Mouse (Mus musculus) cortical plate, adult 2 months (tissue): ENCODE results near the gene Dph1. TPM values are rescaled to one million over a fixed set of nuclear protein-coding genes. Genes with fewer than 3 reads are reported as not detected.

Experiments used
- H3K27ac ChIP-seq: fragments of 200-500 bp; 2 replicates; pipeline ENCODE4 v1.5.1; 2012; ENCODE audit warnings: low read length, control low read depth, inconsistent platforms; ENCODE audit not compliant: insufficient read depth
- H3K4me1 ChIP-seq: fragments of 200-500 bp; 2 replicates; pipeline ENCODE4 v1.6.1; 2011; ENCODE audit warnings: low read length; ENCODE audit not compliant: control insufficient read depth, insufficient read depth
- H3K4me3 ChIP-seq: fragments of 200-500 bp; 2 replicates; pipeline ENCODE4 v1.5.1; 2011; ENCODE audit warnings: mild to moderate bottlenecking, low read length, control low read depth; ENCODE audit not compliant: insufficient read depth
- CTCF ChIP-seq: fragments of 200-500 bp; IDR thresholded peaks from 2 replicates; pipeline ENCODE4 v1.5.1; 2011; ENCODE audit warnings: mild to moderate bottlenecking, control low read depth, low read length; ENCODE audit not compliant: insufficient read depth; ENCODE audit errors: extremely low read depth
- POLR2A ChIP-seq: fragments of 200-500 bp; IDR thresholded peaks from 2 replicates; pipeline ENCODE4 v1.6.1; 2011; ENCODE audit warnings: mild to moderate bottlenecking, low read length, control low read depth; ENCODE audit not compliant: insufficient read depth; ENCODE audit errors: extremely low read depth
- polyA plus RNA-seq: library from polyadenylated mRNA; depleted of rRNA; stranded (reverse); fragments of >200 nt; gene quantifications from 2 replicates; pipeline ENCODE4 v1.2.3, GENCODE M21; 2012

Dph1 gene
- polyA plus RNA-seq, 1 experiment = 29.1 TPM

DNA sequence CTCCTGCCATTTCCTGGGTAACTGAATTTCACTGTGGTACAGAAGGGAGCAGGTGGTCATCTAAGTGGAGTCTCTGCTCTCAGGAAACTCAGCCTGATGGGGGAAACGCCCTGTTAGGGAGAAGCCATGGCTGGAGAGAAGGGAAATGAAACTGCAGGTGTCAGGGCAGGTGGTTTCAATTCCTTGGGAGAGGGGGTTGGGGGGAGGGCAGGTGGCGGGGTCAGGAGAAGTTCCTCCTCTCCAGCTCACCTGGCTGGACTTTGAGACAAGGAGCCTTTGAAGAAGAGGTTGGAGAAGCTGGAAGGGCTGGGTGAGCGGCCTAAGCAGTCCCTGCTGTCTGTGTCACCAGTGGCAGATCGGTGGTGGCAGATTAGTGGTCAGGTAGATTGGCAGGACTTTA, 15.3 kb upstream of the Dph1 start:
- no peak overlapping the region for H3K27ac ChIP-seq
- TF ChIP-seq POLR2A = no peak
- peaks cover 7% of the 10 kb centered on the region for H3K4me1 ChIP-seq
- H3K4me3 ChIP-seq = no peak overlapping the region

GRCm38 (mm10) chr11:75204472-75204871, 13.4 kb upstream of the Dph1 start:
- Histone ChIP-seq H3K4me1 (peaks cover 9% of the 10 kb centered on the region), H3K27ac (no peak overlapping the region)
- no peak for TF ChIP-seq CTCF
- no peak for TF ChIP-seq POLR2A

GRCm38 (mm10) chr11:75203926-75204325, 12.9 kb upstream of the Dph1 start:
- Histone ChIP-seq H3K27ac (no peak overlapping the region), H3K4me1 (peaks cover 10% of the 10 kb centered on the region), H3K4me3 (no peak overlapping the region)
- no peak for TF ChIP-seq CTCF
- TF ChIP-seq POLR2A = no peak

More at GRCm38 (mm10) chr11:75204472-75204871, 13.4 kb upstream of the Dph1 start:
- H3K4me3 ChIP-seq = no peak overlapping the region

DNA sequence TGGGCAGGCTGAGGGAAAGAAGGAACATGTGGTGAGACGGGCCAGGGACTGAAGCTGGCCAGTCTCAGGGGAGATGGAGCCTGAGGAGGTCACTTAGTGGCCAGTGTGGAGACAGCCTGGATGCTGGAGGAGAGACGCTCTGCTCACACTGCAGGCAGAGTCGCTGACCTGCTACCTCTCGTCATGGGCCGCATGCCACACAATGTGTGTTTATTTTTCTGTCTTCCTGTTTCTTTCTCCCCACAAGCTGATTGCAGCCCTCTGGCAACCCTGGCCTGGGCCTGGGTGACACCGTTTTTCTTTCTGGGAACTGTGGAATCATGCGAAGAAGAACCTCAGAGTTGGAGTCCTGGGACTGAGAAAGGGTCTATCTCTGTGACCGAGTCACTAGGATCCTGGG, 10.7 kb upstream of the Dph1 start:
- no peak overlapping the region for H3K4me3 ChIP-seq
- TF ChIP-seq CTCF = no peak
- H3K4me1 ChIP-seq = peaks cover 10% of the 10 kb centered on the region
- no peak overlapping the region for H3K27ac ChIP-seq

DNA sequence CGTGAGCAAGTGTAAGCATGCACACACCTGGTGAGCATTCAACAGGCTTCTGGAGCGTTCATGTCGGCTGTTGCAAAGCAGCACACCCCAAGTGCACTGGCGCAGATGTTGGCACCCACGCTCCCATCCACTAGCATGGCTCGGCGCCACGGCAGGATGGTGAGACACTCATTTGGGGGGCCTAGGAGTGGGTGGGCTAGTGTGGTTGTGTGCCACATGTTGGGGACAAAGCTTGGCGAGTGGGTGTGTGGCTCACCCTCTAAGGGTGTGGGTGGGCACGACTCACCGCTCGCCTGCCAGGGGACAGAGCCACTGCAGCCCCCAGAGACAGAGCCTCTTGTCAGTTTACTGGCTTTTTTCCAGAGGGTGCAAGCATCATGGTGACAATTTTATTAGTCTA, 9.9 kb upstream of the Dph1 start:
- no peak for TF ChIP-seq CTCF
- TF ChIP-seq POLR2A = no peak
- peaks cover 10% of the 10 kb centered on the region for H3K4me1 ChIP-seq
- no peak overlapping the region for H3K4me3 ChIP-seq
- no peak overlapping the region for H3K27ac ChIP-seq

GRCm38 (mm10) chr11:75199951-75200350, 8.9 kb upstream of the Dph1 start:
- H3K27ac ChIP-seq = no peak overlapping the region; the same call in 1 of the 2 replicates
- H3K4me1 ChIP-seq = peaks cover 8% of the 10 kb centered on the region
- no peak for TF ChIP-seq POLR2A
- no peak for TF ChIP-seq CTCF
- no peak overlapping the region for H3K4me3 ChIP-seq

DNA sequence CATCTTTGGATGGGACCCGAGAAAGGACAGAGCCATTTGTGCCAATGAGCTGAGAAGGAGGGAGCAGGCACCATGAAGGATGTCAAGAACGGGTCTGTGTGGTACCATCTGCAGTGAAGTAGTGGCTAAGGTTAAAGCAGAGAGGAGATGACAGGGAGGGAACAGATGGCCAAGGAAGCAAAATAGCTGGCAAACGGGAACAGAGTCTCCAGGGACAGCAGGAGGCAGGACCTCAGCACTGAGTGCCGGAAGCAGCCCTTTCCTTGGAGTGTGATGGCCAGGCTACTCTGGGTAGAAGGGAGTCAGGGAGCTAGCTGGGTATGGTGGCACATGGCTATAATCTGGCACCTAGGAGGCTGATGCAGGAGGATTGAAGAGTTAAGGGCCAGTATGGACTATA, 7.8 kb upstream of the Dph1 start:
- peaks cover 8% of the 10 kb centered on the region for H3K4me1 ChIP-seq
- TF ChIP-seq POLR2A = no peak
- no peak for TF ChIP-seq CTCF
- H3K27ac ChIP-seq = no peak overlapping the region
- H3K4me3 ChIP-seq = no peak overlapping the region

GRCm38 (mm10) chr11:75197956-75198355, 6.9 kb upstream of the Dph1 start:
- no peak overlapping the region for H3K4me3 ChIP-seq
- TF ChIP-seq POLR2A = no peak
- no peak for TF ChIP-seq CTCF
- no peak overlapping the region for H3K27ac ChIP-seq
- H3K4me1 ChIP-seq = peaks cover 8% of the 10 kb centered on the region

GRCm38 (mm10) chr11:75196131-75196530, 5.1 kb upstream of the Dph1 start:
- Histone ChIP-seq H3K4me1 (peaks cover 7% of the 10 kb centered on the region), H3K27ac (no peak overlapping the region; the same call in 1 of the 2 replicates), H3K4me3 (peak overlapping the region; percentile 74)
- TF ChIP-seq POLR2A (no peak), CTCF (no peak)

DNA sequence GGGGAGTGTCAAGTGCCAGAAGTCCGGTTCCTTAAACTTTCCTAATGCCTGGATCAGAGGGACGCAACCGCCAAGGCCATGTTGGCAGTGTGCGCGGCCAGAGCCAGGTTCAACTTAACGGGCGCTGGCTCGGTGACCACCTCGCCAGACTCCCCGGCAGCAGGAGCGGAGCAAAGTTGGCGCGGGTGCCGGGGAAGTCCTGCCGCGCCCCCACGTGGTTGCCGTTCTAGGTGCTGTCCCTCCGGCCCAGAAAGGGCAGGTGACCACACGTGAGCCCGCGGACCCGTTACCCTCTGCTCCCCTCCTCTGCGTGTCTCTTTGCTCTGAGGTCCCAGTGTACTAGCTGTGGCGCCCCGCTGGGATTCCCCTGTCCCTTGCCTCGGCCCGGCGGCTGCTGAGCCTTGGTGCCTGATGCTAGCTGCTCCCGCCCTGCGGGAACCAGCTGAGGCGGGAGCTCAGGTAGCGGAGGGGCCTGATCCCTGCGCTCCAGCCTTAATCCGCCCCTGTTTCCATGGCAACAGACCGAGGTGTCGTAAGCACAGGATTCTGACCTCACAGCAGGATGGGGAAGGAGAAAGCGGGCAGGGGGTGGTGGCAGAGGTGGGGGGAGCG, 3.9 kb upstream of the Dph1 start:
- peak overlapping the region; percentile 74 for H3K4me3 ChIP-seq
- peaks cover 7% of the 10 kb centered on the region for H3K4me1 ChIP-seq
- H3K27ac ChIP-seq = peak overlapping the region; percentile 72; the same call in 1 of the 2 replicates
- no peak for TF ChIP-seq POLR2A
- no peak for TF ChIP-seq CTCF
